Comparison of ENCODE assay signal across 8 mouse cellular contexts in the genomic region with DNA sequence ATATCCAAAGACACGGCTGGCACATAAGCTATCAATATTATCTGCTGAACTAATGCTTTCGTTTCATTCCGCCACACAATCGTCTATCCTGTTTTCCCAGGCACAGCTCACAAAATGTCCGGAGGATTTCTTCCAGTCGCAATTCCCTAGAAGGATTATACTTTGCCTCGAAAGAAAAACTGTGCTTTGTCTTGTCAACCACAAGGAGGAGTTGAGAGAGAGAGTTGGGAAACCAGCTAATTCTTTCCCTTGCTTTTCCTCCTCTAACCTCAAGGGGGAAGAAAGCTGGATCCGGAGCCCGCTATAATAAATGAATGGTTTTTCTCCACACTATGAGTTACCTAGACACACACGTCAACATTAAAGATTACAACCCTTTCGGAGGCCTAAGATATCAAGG. TPM values are rescaled to one million over a fixed set of nuclear protein-coding genes. Genes with fewer than 3 reads are reported as not detected.
DNase-seq lines count a peak whose midpoint lies in the region; ATAC-seq and TF ChIP-seq lines count a peak whose summit lies in the region.

No protein-coding gene starts in this region.

- no peaks in the 10 kb centered on the region for H3K36me3 ChIP-seq in embryonic facial prominence, embryonic 11.5 days (replicated peaks; ENCODE audit: control insufficient read depth, insufficient read depth, low read depth, low read length)
- H3K36me3 ChIP-seq in heart, postnatal 0 days (replicated peaks; ENCODE audit: control insufficient read depth, insufficient read depth, low read length) = no peaks in the 10 kb centered on the region
- no peaks in the 10 kb centered on the region for H3K36me3 ChIP-seq in lung, embryonic 16.5 days (ENCODE audit: control insufficient read depth, insufficient read depth, low read length)

- no peak for ATAC-seq in embryonic facial prominence, embryonic 11.5 days (replicated peaks; ENCODE audit: insufficient number of reproducible peaks, low FRiP score, low TSS enrichment, low read depth)
- 0 out of 2 replicates have a peak, but pooled peaks have one; percentile 2 for ATAC-seq in heart, postnatal 0 days (ENCODE audit: insufficient read depth, low read depth)
- ATAC-seq in lung, embryonic 16.5 days (ENCODE audit: low read depth) = no peak

- peak; percentile 73 for TF ChIP-seq CTCF in heart, postnatal 0 days (IDR thresholded peaks at IDR 0.05; ENCODE audit: low read depth)

- no peak overlapping the region for H3K27ac ChIP-seq in embryonic facial prominence, embryonic 11.5 days (replicated peaks; ENCODE audit: low read depth, low read length)
- peak overlapping the region; percentile 84 for H3K27ac ChIP-seq in heart, postnatal 0 days (ENCODE audit: low read depth)
- H3K27ac ChIP-seq in lung, embryonic 16.5 days (ENCODE audit: low read length) = 0 out of 2 replicates have a peak overlapping the region, but pooled peaks have one; percentile 19

- peak overlapping the region; percentile 83 for H3K4me3 ChIP-seq in embryonic facial prominence, embryonic 11.5 days (ENCODE audit: low read depth, low read length)
- peak overlapping the region; percentile 88 for H3K4me3 ChIP-seq in heart, postnatal 0 days (ENCODE audit: low read depth, low read length)
- peak overlapping the region; percentile 86 for H3K4me3 ChIP-seq in lung, embryonic 16.5 days (ENCODE audit: low read length)

- peak overlapping the region; percentile 99 for H3K4me2 ChIP-seq in embryonic facial prominence, embryonic 11.5 days (ENCODE audit: low read depth, low read length)
- H3K4me2 ChIP-seq in heart, postnatal 0 days (ENCODE audit: low read depth, low read length) = peak overlapping the region; percentile 84
- H3K4me2 ChIP-seq in lung, embryonic 16.5 days (ENCODE audit: low read depth, low read length) = peak overlapping the region; percentile 97

- H3K27me3 ChIP-seq in embryonic facial prominence, embryonic 11.5 days (ENCODE audit: control insufficient read depth, insufficient read depth, low read length) = no peaks in the 10 kb centered on the region
- H3K27me3 ChIP-seq in heart, postnatal 0 days (ENCODE audit: control insufficient read depth, insufficient read depth, low read length) = no peaks in the 10 kb centered on the region
- H3K27me3 ChIP-seq in lung, embryonic 16.5 days (ENCODE audit: control insufficient read depth, insufficient read depth, low read depth, low read length) = no peaks in the 10 kb centered on the region

- DNase-seq in CD8-positive naive resting alpha-beta T cell, adult 2 months (ENCODE audit: low read depth in 2 of 2, low spot score in 2 of 2) = peak; percentile 15 to 19
- peak; percentile 85 for DNase-seq in adipocyte (ENCODE audit: low spot score)
- peak; percentile 91 for DNase-seq in embryonic facial prominence, embryonic 11.5 days (ENCODE audit: low spot score)
- DNase-seq in heart, postnatal 0 days (ENCODE audit: low spot score) = peak; percentile 96
- peak; percentile 11 to 51 for DNase-seq in kidney, postnatal 36 days
- DNase-seq in ovary, postnatal 10 days (ENCODE audit: low spot score) = peak; percentile 17
- DNase-seq in urinary bladder, adult 2 months (ENCODE audit: low spot score) = no peak

- no peaks in the 10 kb centered on the region for H3K4me1 ChIP-seq in embryonic facial prominence, embryonic 11.5 days (ENCODE audit: control insufficient read depth, insufficient read depth, low read length)
- H3K4me1 ChIP-seq in heart, postnatal 0 days (ENCODE audit: control insufficient read depth, insufficient read depth) = peaks cover 8% of the 10 kb centered on the region
- H3K4me1 ChIP-seq in lung, embryonic 16.5 days (replicated peaks; ENCODE audit: control insufficient read depth, insufficient read depth, low read length) = peaks cover 2% of the 10 kb centered on the region; the same call in 1 of the 2 replicates

- WGBS in embryonic facial prominence, embryonic 11.5 days = 2% methylated on average over 11 of the region's 11 CpGs
- under 1% methylated on average over 11 of the region's 11 CpGs for WGBS in heart, postnatal 0 days
- WGBS in lung, embryonic 16.5 days = 2% methylated on average over 11 of the region's 11 CpGs

- peak overlapping the region; percentile 43 for H3K9ac ChIP-seq in embryonic facial prominence, embryonic 11.5 days (replicated peaks; ENCODE audit: low read length)
- H3K9ac ChIP-seq in heart, postnatal 0 days (replicated peaks; ENCODE audit: low read depth, low read length) = peak overlapping the region; percentile 87
- H3K9ac ChIP-seq in lung, embryonic 16.5 days (ENCODE audit: low read length) = peak overlapping the region; percentile 58

- no peak for TF ChIP-seq EP300 in heart, postnatal 0 days (IDR thresholded peaks at IDR 0.05; ENCODE audit: low read depth)

- no peaks in the 10 kb centered on the region for H3K9me3 ChIP-seq in embryonic facial prominence, embryonic 11.5 days (replicated peaks; ENCODE audit: control insufficient read depth, low read length)
- no peaks in the 10 kb centered on the region for H3K9me3 ChIP-seq in heart, postnatal 0 days (replicated peaks; ENCODE audit: control insufficient read depth, low read length)
- no peaks in the 10 kb centered on the region for H3K9me3 ChIP-seq in lung, embryonic 16.5 days (ENCODE audit: control insufficient read depth, low read length)

RNA-seq across cellular contexts. Expression of a gene that starts 1.2 kb away (rescaled TPM):
- polyA plus RNA-seq in embryonic facial prominence, embryonic 11.5 days (2014; fragmentation: Nextera tagmentation; extraction: Ambion mirVana) = 33.6 and 34.0 TPM in 2 replicates
- 9.6 and 15.6 TPM in 2 replicates for total RNA-seq in heart, postnatal 0 days (2014; rRNA removed; ENCODE audit: low replicate concordance)
- polyA plus RNA-seq in heart, postnatal 0 days (2015; fragmentation: Nextera tagmentation; extraction: Ambion mirVana) = 16.2 and 17.5 TPM in 2 replicates
- 26.5 and 28.2 TPM in 2 replicates for polyA plus RNA-seq in lung, embryonic 16.5 days (2015; fragmentation: Nextera tagmentation; extraction: Ambion mirVana)
- polyA plus RNA-seq in urinary bladder, adult 2 months (2012; rRNA removed) = 11.5 and 15.5 TPM in 2 replicates

RNA-seq across cellular contexts. Expression of a gene that starts 55.8 kb away (rescaled TPM):
- polyA plus RNA-seq in embryonic facial prominence, embryonic 11.5 days (2014; fragmentation: Nextera tagmentation; extraction: Ambion mirVana) = 33.3 and 36.0 TPM in 2 replicates
- total RNA-seq in heart, postnatal 0 days (2014; rRNA removed; ENCODE audit: low replicate concordance) = 11.1 and 11.5 TPM in 2 replicates
- 15.1 and 21.2 TPM in 2 replicates for polyA plus RNA-seq in heart, postnatal 0 days (2015; fragmentation: Nextera tagmentation; extraction: Ambion mirVana)
- 9.0 and 12.1 TPM in 2 replicates for polyA plus RNA-seq in lung, embryonic 16.5 days (2015; fragmentation: Nextera tagmentation; extraction: Ambion mirVana)
- polyA plus RNA-seq in urinary bladder, adult 2 months (2012; rRNA removed) = 7.7 and 9.1 TPM in 2 replicates
